Mouse (Mus musculus) heart, adult 9 months (tissue): ENCODE results near the gene Hoxd8.

Experiments
- DNase-seq, 2 experiments: peaks; one replicate each; pipeline ENCODE4 v3.0.0; 2022; ENCODE audit warnings: low spot score in 2 of 2

Gene Hoxd8

GRCm38 (mm10) chr2:74686301-74686987 is 18.0 kb upstream of the Hoxd8 start:
- peak in 1 of 2 experiments; percentile 47 for DNase-seq

DNA sequence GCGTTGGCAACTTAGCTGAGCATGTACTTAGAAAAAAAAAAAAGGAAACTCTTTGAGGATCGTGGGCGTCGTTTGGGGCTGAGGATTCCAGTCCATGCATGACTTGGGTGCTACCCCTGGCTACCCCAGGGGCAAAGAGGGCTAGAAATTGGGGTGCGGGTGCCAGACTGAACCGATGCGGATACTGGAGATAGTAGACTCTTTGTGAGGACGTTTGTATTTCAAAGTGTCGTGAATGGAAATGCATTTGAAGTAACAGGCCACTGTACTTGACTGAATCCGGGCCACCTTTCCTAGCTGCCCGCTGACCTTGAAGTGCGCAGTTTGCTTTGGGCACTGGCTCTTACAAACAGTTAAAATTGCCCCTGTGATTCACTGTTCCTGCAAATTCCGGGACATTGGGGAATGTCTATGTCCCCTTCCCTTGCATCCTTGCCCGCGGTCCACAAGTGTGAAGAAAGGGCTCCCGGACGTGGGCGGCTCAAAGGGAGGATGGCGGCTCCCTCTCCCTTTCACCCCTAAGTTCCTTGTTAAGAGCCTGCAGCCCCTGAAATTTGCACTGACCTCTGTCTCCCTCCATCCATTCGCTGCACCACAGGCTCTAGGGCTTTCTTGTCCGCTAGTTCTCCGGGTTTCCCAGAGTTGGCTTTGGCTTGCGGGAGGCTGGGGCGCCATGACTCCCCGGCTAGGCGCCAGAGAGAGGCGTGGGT is 17.3 kb upstream of the Hoxd8 start:
- DNase-seq: no peak

- DNase-seq: no peak
These were observed 16.5 kb upstream of the Hoxd8 start for GRCm38 (mm10) chr2:74687698-74688555.

- no peak for DNase-seq
These were observed 15.4 kb upstream of the Hoxd8 start for GRCm38 (mm10) chr2:74688795-74689573.

DNA sequence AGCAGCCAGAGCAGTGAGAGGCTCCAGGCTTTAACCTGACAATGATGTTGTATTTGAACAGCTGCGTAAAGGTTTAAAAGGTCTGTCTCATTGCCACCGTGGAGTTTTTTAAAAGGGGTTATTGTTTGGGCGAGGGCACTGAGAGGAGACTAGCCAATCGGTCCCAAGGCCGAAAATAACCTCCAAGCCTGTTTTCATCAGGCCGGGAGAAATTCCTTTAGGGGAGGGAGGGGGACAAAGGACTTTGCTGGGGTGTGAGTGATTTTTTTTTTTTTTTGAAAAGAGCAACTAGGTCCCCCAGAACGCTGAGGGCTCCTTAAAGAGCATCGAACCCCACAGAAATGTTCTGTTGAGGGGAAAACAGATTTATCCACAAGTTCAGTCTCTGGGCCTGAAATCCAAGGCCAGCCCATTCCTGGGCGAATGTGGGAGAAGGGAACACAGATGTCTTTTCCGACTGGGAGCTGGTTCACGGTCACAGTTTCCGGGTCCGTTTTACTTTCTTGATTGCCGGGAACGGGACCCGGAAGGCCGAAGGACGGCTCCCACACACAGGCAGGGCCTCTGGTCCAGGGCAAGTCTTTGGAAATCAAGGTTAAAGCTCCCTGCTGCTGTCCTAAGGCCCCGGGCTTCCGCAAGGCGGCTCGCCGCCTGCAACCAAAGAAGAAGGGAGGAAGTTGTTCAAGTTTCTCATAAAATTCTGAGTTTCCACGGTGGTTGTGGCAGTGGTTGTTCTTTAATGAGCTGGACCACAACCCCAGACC is 14.7 kb upstream of the Hoxd8 start:
- DNase-seq: no peak

- DNase-seq: no peak
These were observed 14.1 kb upstream of the Hoxd8 start for GRCm38 (mm10) chr2:74690338-74690716.

DNA sequence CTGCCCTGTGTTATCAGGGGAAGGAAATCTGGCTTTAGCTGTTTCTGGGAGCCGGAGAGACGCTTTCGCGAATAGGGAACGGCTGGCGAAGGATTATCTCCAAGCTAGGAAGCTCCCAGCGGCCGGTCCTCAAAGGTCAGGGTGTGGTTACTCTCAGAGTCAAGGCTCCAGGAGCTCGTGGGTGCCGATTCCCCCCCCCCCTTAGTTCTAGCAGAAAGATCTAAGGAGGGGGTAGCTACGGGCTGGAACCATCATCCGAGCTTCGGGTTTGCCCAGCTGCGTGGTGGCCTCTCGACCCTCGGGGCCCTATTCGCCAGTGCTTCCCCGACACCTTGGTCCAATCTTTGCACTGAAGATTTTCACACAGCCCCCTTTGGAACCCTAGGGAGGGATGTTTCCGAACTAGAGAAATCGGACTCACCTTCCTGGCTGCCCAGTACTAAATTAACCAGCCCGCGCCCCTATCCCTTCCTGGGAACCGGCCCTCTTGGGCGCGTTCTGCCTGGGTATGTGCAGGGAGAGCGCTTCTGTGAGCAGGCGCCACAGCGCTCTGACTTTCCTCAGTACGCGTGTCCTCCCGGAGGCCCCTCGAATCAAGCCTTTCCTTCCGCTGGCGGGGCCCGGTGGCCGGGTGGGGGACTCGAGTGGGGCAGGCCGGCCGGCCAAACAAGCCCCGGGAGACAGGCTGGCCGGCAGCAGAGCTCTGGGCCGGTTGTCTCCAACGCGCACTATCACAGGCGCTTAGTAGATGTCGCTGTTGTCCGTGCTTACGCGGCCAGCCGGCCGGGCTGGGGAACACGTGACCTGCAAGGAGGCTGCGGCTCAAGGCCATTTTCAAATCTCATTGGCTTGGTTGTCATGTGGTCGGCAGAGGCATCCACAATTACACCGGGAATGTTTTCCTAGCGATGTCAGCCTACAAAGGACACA is 13.1 kb upstream of the Hoxd8 start, which contains the start of gene Hoxd10:
Gene Hoxd10, plus strand, starts transcription at position 903 of the 930 bp plus-strand sequence.
- DNase-seq: no peak

DNA sequence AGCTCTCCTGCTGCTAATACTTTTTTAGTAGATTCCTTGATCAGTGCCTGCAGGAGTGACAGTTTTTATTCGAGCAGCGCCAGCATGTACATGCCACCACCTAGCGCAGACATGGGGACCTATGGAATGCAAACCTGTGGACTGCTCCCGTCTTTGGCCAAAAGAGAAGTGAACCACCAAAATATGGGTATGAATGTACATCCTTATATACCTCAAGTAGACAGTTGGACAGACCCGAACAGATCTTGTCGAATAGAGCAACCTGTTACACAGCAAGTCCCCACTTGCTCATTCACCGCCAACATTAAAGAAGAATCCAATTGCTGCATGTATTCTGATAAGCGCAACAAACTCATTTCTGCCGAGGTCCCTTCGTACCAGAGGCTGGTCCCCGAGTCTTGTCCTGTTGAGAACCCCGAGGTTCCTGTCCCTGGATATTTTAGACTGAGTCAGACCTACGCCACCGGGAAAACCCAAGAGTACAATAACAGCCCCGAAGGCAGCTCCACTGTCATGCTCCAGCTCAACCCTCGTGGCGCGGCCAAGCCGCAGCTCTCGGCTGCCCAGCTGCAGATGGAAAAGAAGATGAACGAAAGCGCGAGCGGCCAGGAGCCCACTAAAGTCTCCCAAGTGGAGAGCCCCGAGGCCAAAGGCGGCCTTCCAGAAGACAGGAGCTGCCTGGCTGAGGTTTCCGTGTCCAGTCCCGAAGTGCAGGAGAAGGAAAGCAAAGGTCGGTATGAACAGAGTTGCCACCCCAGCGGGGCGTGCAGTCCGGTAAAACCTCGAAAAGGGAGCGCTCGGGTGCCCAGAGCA is 12.2 kb upstream of the Hoxd8 start:
- no peak for DNase-seq

- DNase-seq: no peak
These were observed 11.5 kb upstream of the Hoxd8 start for GRCm38 (mm10) chr2:74692808-74693431.

- no peak for DNase-seq
These were observed 11.0 kb upstream of the Hoxd8 start for GRCm38 (mm10) chr2:74693432-74693827.

DNA sequence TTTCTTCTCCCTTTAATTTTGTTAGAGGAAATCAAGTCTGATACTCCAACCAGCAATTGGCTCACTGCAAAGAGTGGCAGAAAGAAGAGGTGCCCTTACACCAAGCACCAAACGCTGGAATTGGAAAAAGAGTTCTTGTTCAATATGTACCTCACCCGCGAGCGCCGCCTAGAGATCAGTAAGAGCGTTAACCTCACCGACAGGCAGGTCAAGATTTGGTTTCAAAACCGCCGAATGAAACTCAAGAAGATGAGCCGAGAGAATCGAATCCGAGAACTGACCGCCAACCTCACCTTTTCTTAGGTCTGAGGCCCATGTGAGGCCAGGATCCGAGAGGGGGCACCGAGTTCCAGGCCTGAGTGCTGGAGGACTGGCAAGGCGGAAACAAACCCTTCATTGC is 10.3 kb upstream of the Hoxd8 start:
- no peak for DNase-seq

DNA sequence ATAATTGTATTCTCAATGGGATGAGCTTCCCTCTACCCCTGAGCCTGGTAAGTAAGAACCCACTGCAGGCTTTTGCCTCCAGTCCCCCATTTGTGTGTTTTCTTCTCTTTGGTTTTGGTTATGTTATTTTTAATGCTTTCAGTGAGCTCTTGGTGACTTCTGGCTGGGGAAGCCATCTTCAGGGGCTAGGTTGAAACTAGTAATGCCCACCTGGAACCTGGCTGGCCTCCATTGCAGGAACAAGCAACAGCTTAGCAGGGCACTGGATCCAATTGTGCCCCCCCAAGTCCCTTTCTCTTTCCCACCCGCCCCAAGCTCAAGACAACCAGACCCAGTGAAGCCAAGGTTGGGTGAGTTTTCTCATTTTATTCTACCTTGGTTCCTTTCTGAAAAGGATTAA is 9.0 kb upstream of the Hoxd8 start:
- no peak for DNase-seq

DNA sequence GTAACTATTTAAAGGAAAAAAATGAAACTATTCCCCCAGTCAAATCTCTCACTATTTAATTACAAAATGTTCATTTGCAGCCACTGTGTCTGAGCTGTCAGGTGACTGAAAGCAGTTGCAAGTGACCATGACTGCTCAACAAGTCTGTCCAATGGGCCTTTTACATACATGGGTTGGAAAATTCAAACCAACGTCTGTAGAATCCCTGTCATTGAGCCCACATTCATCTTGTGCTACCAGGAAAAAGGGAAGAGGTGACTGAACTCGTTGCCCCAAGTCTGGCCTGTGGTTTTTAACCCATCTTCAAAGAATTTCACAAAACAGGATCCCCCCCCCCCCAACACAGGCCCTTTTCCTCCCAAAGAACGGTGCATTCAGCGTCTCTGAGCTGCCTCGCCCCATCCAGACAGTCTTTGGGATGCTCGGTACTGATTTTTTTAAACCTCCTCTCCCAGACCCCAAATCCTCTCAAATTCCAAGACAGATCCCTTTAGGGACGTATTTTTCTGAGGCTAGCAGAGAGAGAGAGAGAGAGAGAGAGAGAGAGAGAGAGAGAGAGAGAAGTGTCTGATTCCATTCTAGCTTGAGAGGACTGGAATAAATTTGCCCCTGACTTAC is 8.5 kb upstream of the Hoxd8 start:
- DNase-seq: no peak

- no peak for DNase-seq
These were observed 7.7 kb upstream of the Hoxd8 start for GRCm38 (mm10) chr2:74696442-74697335.

DNA sequence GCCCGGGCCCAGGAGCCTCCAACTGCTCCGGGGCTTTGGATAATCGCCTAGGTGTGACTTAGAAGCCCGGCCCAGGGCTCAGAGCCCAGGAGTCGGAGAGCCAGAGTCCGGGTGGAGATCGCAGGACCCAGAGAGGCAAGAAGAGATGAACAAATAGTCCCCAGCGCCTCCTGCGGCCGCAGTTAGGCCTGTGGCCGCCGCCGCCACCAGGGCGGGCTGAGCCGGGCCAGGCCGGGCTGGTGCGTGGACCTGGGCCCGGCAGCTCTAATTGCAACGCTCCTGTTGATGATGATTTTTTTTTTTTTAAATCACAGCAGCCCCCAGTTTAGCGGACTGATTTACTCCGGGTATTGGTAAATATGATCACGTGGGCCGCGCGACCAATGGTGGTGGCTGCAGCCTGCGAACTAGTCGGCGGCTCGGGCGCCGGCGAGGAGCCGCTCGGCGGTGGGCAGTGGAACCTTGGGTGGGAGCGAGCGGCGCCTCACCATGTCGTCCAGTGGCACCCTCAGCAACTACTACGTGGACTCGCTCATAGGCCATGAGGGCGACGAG is 6.8 kb upstream of the Hoxd8 start, which contains the start of gene Hoxd9:
Gene Hoxd9, plus strand, starts transcription at position 161 of the 555 bp plus-strand sequence.
- peak in 1 of 2 experiments; percentile 61 for DNase-seq

- DNase-seq: no peak
These were observed 6.0 kb upstream of the Hoxd8 start for GRCm38 (mm10) chr2:74698201-74699052.
